Mouse (Mus musculus) subcutaneous adipose tissue, adult 2 months (tissue): ENCODE results near the gene Pou5f1. TPM values are rescaled to one million over a fixed set of nuclear protein-coding genes. Genes with fewer than 3 reads are reported as not detected.

Source experiments
- polyA plus RNA-seq: library from polyadenylated mRNA; depleted of rRNA; stranded (reverse); fragments of >200 nt; gene quantifications from 2 replicates; pipeline ENCODE4 v1.2.3, GENCODE M21; 2012; ENCODE audit warnings: low replicate concordance; rRNA removed

Pou5f1 gene
- polyA plus RNA-seq: not detected in 2 replicates

GRCm38 (mm10) chr17:35505776-35506175 lies at the start of gene Pou5f1:
Gene Pou5f1 (plus strand): TSS chr17:35506018.

DNA sequence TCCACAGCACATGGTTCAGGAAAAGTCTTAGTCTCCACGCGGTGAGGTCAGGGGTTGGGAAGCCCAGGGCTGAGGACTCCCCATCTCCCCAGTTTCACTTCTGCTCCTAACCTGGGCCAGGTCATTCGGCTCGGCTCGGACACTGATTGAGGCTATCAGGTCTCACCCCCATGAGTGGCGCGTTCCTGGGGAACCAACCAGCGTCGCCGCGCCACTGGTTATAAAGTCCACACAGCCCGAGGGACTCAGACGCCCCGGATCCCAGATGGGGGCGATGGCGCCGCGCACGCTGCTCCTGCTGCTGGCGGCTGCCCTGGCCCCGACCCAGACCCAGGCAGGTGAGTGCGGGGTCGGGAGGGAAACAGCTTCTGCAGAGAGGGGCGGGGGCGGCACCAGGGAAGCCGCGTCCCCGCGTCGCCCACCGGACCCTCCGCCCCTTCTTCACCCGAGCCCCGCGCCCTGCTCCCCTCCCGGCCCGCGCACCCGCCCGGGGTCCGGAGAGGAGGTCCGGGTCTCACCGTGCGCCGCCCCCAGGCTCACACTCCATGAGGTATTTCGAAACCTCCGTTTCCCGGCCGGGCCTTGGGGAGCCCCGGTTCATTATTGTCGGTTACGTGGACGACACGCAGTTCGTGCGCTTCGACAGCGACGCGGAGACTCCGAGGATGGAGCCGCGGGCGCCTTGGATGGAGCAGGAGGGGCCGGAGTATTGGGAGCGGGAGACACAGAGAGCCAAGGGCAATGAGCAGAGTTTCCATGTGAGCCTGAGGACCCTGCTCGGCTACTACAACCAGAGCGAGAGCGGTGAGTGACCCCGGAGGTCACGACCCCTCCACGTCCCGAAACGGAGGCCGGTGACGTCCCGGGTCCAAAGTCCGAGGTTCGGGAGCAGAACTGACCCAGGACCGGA lies 35.7 kb upstream of the Pou5f1 start, which contains the start of gene H2-Q10:
Gene H2-Q10, plus strand, starts transcription at position 248 of the 910 bp plus-strand sequence.

DNA sequence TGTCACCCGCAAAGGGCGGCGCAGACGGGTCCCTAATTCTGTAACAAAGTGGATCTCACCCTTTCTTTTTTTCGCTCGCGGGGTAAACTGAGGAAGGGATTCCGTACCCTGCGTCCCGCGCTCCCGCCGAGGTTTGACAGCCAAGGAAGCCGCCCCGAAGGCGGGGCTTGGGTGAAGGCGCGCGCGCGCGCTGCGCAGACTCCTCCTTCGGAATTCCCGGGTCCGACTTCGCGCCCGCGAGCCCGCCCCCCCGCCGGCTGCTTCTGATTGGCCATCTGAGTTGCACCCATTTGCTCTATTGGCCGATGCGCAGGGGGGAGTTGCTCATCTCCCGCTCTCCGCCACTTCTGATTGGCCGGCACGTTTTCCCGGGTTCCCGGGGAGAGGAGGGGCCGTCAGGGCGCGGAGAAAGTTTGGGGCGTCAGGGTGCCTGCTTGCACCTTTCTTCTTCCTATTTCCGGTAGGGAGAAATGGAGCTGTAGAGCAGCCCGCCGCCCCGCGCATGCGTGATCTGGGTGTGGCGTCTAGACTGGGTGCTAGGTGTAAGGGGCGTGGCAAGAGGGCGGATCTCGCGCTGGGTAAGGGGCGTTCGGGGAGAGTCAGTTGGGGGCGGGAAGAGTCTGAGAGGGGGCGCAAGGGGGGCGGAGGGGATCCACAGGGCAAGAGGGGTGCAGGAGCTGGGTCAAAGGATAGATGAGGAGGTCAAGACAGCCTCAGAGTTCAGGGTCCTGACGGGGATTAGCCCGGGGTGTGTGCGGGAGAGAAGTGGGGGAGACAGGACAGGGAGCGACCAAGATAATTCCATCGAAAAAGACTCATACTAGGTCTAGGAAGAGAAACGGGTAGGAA lies 11.1 kb downstream of the Pou5f1 start, which contains the start of the genes Tcf19 and Cchcr1:
Gene Tcf19, minus strand, starts transcription at position 173 of the 849 bp plus-strand sequence.
Gene Cchcr1, plus strand, starts transcription at position 449 of the 849 bp plus-strand sequence.

GRCm38 (mm10) chr17:35532901-35533300 lies 27.1 kb downstream of the Pou5f1 start, which contains the start of gene Psors1c2:
Gene Psors1c2 (plus strand): TSS chr17:35533201.

GRCm38 (mm10) chr17:35551881-35552414 lies 46.1 kb downstream of the Pou5f1 start, which contains the start of gene Cdsn:
Gene Cdsn (plus strand): TSS chr17:35552128.

Other genes starting within 250 kb of the Pou5f1 start
- 1,137 and 2,644 TPM in 2 replicates for gene H2-D1, start 243.3 kb upstream of the Pou5f1 start, polyA plus RNA-seq
- gene H2-Q1, start 185.6 kb upstream of the Pou5f1 start, polyA plus RNA-seq: not detected in 2 replicates
- gene H2-Q2, start 163.8 kb upstream of the Pou5f1 start, polyA plus RNA-seq: 2.4 TPM in 1 of 2 replicates, not detected in the other
- 120 and 169 TPM in 2 replicates for gene H2-Q4, start 126.4 kb upstream of the Pou5f1 start, polyA plus RNA-seq
- 60.7 and 141 TPM in 2 replicates for gene H2-Q6, start 81.2 kb upstream of the Pou5f1 start, polyA plus RNA-seq
- gene H2-Q7, start 66.9 kb upstream of the Pou5f1 start, polyA plus RNA-seq: 158 and 289 TPM in 2 replicates
- gene H2-Q10, start 35.9 kb upstream of the Pou5f1 start, polyA plus RNA-seq: 49.0 and 72.7 TPM in 2 replicates
- gene Tcf19, start 10.8 kb downstream of the Pou5f1 start, polyA plus RNA-seq: 10.9 and 20.8 TPM in 2 replicates
- 6.8 and 16.7 TPM in 2 replicates for gene Cchcr1, start 11.1 kb downstream of the Pou5f1 start, polyA plus RNA-seq
- gene Psors1c2, start 27.2 kb downstream of the Pou5f1 start, polyA plus RNA-seq: 0.72 TPM in 1 of 2 replicates, not detected in the other
- 40.1 and 114 TPM in 2 replicates for gene Cdsn, start 46.1 kb downstream of the Pou5f1 start, polyA plus RNA-seq
- gene 2300002M23Rik, start 61.4 kb downstream of the Pou5f1 start, polyA plus RNA-seq: not detected in 2 replicates
- gene Sfta2, start 95.5 kb downstream of the Pou5f1 start, polyA plus RNA-seq: not detected in 2 replicates
- 0.05 TPM in 1 of 2 replicates, not detected in the other for gene Gm9573, start 120.6 kb downstream of the Pou5f1 start, polyA plus RNA-seq
- 0.04 and 0.19 TPM in 2 replicates for gene Mucl3, start 137.7 kb downstream of the Pou5f1 start, polyA plus RNA-seq
- gene Vars2, start 161.6 kb downstream of the Pou5f1 start, polyA plus RNA-seq: 21.8 and 47.6 TPM in 2 replicates
- 25.6 and 38.5 TPM in 2 replicates for gene Gtf2h4, start 167.7 kb downstream of the Pou5f1 start, polyA plus RNA-seq
- 44.4 and 64.0 TPM in 2 replicates for gene Ddr1, start 198.6 kb downstream of the Pou5f1 start, polyA plus RNA-seq